Mouse (Mus musculus): ENCODE results near the gene Gtf3a. TPM values are rescaled to one million over a fixed set of nuclear protein-coding genes. Genes with fewer than 3 reads are reported as not detected.
"Not testable (repeated sequence)": the region's sequence is repeated elsewhere in the genome, so short reads cannot be mapped to it uniquely, and the experiment has no call there.

Gene Gtf3a
- polyA plus RNA-seq, 1 experiment from 2014 or later, result 85.5 TPM

DNA sequence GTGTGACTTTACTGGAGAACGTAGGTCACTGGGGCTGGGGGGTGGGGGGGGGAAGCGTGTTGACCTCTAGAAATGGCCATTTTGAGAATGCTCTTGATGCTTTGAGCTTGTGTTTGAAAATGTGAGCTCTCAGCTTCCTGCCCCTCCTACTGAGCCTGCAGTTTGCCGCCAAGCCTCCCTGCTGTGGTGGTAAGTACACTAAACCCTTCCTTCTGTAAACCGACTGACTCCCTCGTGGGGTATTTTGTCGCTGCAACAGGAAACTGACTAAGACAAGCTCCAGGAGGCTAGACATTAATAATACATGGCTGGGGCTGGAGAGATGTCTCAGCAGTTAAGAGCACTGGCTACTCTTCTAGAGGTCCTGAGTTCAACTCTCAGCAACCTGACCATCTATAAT lies 31.7 kb upstream of the Gtf3a start:
- Histone ChIP-seq H3K4me3 (no peak overlapping the region), H3K27me3 (replicated peaks) (peaks cover 7% of the 10 kb centered on the region; the same call in 1 of the 2 replicates), H3K4me2 (no peak overlapping the region), H3K9me3 (replicated peaks) (no peaks in the 10 kb centered on the region), H3K9ac (no peak overlapping the region), H3K4me1 (replicated peaks) (peaks cover 17% of the 10 kb centered on the region), H3K27ac (ENCODE audit: poor library complexity, severe bottlenecking) (no peak overlapping the region), H3K36me3 (no peaks in the 10 kb centered on the region)
- no peak for ATAC-seq (ENCODE audit: insufficient number of reproducible peaks, low FRiP score)
- 26% methylated on average over 6 of the region's 6 CpGs for WGBS

GRCm38 (mm10) chr5:146917357-146917756 lies 31.1 kb upstream of the Gtf3a start:
- not testable (repeated sequence) for H3K27ac ChIP-seq (ENCODE audit: poor library complexity, severe bottlenecking); H3K9ac ChIP-seq; H3K4me2 ChIP-seq; H3K36me3 ChIP-seq; ATAC-seq (ENCODE audit: insufficient number of reproducible peaks, low FRiP score); H3K4me3 ChIP-seq; H3K27me3 ChIP-seq (replicated peaks); H3K9me3 ChIP-seq (replicated peaks)
- 77% methylated on average over 6 of the region's 6 CpGs for WGBS
- peaks cover 14% of the 10 kb centered on the region for H3K4me1 ChIP-seq (replicated peaks)

DNA sequence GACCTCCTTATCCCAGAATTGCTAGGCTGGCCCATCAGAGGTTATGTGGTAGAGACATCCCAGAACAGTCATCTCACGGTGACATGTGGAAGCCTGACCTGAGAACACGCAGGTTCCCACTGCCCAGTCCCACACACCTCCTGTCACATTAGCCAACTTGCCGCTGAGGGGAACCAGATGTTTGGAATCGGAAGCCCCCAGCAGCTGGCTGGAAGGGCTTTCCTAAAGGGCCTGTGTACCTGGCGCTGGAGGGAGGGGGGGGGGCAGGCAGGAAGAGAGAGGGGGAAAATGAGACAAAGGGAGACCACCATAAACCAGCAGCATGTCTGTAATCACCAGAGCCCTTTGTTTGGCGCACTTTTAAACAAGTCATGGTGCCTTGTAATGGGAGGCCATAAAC lies 28.6 kb upstream of the Gtf3a start:
- Histone ChIP-seq H3K4me2 (peak overlapping the region; percentile 81), H3K4me3 (peak overlapping the region; percentile 41), H3K27ac (ENCODE audit: poor library complexity, severe bottlenecking) (no peak overlapping the region), H3K4me1 (replicated peaks) (peaks cover 13% of the 10 kb centered on the region), H3K9ac (no peak overlapping the region), H3K27me3 (replicated peaks) (no peaks in the 10 kb centered on the region), H3K9me3 (replicated peaks) (0 out of 2 replicates have a peak, but pooled peaks cover 3% of the 10 kb centered on the region), H3K36me3 (no peaks in the 10 kb centered on the region)
- ATAC-seq (ENCODE audit: insufficient number of reproducible peaks, low FRiP score), result no peak
- WGBS, result 7% methylated on average over 6 of the region's 6 CpGs

DNA sequence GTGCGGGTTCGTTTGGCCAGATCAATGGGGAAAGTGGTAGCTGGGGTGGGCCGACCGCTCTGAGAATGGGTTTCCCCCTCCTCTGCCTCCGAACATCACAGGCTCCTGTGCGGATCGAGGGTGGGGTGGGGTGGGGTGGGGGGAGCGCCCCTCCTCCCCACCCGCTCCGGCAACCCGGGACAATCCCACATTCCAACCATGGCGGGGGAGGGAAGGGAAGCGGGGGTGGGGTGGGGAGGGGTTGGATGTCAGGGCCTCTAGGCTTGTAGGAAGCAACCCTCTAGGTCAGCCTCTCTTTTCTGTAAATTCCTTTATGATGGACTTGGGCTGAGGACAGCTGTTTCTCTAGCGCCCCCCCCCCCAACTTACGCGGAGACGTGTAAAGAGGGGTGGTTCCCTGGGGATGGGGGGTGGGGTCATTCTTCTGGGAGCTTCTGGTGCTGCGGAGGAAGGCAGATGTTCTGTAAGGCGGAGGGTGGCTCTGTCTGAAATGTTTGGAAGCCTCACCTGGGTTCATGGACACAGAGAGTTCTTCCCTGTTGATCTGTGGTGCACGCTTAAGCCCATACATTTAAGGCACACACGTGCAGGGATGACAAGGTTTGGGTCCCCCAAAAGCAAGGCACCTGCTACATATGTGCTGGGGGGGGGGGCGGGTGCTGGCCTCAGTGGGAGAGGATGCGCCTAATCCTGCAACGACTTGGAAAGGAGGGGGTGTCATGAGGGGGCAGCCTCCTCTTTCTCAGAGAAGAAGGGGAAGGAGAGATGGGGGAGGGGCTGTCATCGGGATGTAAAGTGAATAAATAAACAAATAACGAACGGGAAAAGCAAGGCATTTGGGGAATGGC lies 27.9 kb upstream of the Gtf3a start:
- WGBS, result 3% methylated on average over 20 of the region's 27 CpGs
- H3K27ac ChIP-seq (ENCODE audit: poor library complexity, severe bottlenecking), result no peak overlapping the region
- no peak overlapping the region for H3K9ac ChIP-seq
- H3K36me3 ChIP-seq, result no peaks in the 10 kb centered on the region
- H3K27me3 ChIP-seq (replicated peaks), result no peaks in the 10 kb centered on the region
- peaks cover 13% of the 10 kb centered on the region for H3K4me1 ChIP-seq (replicated peaks)
- H3K4me3 ChIP-seq, result peak overlapping the region; percentile 41
- peak overlapping the region; percentile 81 for H3K4me2 ChIP-seq
- ATAC-seq (ENCODE audit: insufficient number of reproducible peaks, low FRiP score), result peak; percentile 39
- H3K9me3 ChIP-seq (replicated peaks), result 0 out of 2 replicates have a peak, but pooled peaks cover 3% of the 10 kb centered on the region

- H3K36me3 ChIP-seq, result no peaks in the 10 kb centered on the region
- 0 out of 2 replicates have a peak, but pooled peaks cover 3% of the 10 kb centered on the region for H3K9me3 ChIP-seq (replicated peaks)
- H3K27me3 ChIP-seq (replicated peaks), result no peaks in the 10 kb centered on the region
- WGBS, result 58% methylated on average over 8 of the region's 8 CpGs
- no peak overlapping the region for H3K4me3 ChIP-seq
- no peak overlapping the region for H3K9ac ChIP-seq
- no peak for ATAC-seq (ENCODE audit: insufficient number of reproducible peaks, low FRiP score)
- no peak overlapping the region for H3K27ac ChIP-seq (ENCODE audit: poor library complexity, severe bottlenecking)
- peak overlapping the region; percentile 81 for H3K4me2 ChIP-seq
- H3K4me1 ChIP-seq (replicated peaks), result peaks cover 13% of the 10 kb centered on the region
Measured at GRCm38 (mm10) chr5:146921224-146921623, 27.2 kb upstream of the Gtf3a start.

- no peak overlapping the region for H3K4me2 ChIP-seq
- H3K4me1 ChIP-seq (replicated peaks), result peaks cover 13% of the 10 kb centered on the region
- H3K9ac ChIP-seq, result no peak overlapping the region
- H3K4me3 ChIP-seq, result no peak overlapping the region
- no peaks in the 10 kb centered on the region for H3K36me3 ChIP-seq
- ATAC-seq (ENCODE audit: insufficient number of reproducible peaks, low FRiP score), result no peak
- H3K9me3 ChIP-seq (replicated peaks), result 0 out of 2 replicates have a peak, but pooled peaks cover 3% of the 10 kb centered on the region
- 61% methylated on average over 5 of the region's 5 CpGs for WGBS
- no peak overlapping the region for H3K27ac ChIP-seq (ENCODE audit: poor library complexity, severe bottlenecking)
- no peaks in the 10 kb centered on the region for H3K27me3 ChIP-seq (replicated peaks)
Measured at GRCm38 (mm10) chr5:146923547-146923946, 24.9 kb upstream of the Gtf3a start.

DNA sequence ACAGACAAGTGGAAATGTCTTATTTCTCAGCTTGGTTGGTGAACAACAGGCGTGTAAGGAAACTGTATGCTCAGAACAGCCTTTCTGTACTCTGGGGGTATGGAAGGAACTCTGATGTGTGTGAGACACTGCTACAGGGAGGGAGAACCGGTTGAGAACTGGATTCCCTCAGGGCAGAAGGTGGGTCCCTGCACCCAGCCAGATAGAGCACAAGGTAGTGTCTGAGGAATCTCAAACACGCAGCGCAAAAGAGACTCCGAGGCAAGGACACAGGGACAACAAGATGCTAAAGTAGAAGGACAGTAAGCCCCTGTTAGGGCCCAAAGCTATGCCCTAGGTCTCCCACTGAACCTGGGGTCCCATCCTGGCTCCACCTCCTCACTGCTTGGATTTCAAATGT lies 21.8 kb upstream of the Gtf3a start:
- Histone ChIP-seq H3K36me3 (no peaks in the 10 kb centered on the region), H3K4me2 (no peak overlapping the region), H3K4me3 (no peak overlapping the region), H3K9ac (no peak overlapping the region), H3K27me3 (replicated peaks) (no peaks in the 10 kb centered on the region), H3K9me3 (replicated peaks) (0 out of 2 replicates have a peak, but pooled peaks cover 3% of the 10 kb centered on the region), H3K4me1 (replicated peaks) (no peaks in the 10 kb centered on the region), H3K27ac (ENCODE audit: poor library complexity, severe bottlenecking) (no peak overlapping the region)
- no peak for ATAC-seq (ENCODE audit: insufficient number of reproducible peaks, low FRiP score)
- WGBS, result 85% methylated on average over 5 of the region's 5 CpGs

DNA sequence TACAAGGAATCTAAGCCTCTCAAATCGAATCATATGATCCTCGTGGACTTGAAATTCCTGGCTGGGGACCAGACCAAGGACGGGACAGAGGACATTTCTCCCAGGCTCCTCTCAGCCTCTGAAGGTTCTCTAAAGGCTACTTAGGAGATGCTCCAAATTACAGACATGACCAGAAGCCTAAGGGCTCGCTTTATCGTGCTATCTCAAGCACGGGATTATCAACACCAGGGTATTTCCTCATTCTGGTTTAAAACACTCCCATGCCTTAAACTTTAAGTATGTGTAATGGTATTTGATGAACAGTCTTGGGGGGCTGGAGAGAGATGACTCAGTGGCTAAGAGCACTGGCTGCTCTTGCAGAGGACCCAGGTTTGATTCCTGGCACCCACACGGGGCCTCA lies 17.0 kb upstream of the Gtf3a start:
- ATAC-seq (ENCODE audit: insufficient number of reproducible peaks, low FRiP score), result no peak
- no peaks in the 10 kb centered on the region for H3K9me3 ChIP-seq (replicated peaks)

DNA sequence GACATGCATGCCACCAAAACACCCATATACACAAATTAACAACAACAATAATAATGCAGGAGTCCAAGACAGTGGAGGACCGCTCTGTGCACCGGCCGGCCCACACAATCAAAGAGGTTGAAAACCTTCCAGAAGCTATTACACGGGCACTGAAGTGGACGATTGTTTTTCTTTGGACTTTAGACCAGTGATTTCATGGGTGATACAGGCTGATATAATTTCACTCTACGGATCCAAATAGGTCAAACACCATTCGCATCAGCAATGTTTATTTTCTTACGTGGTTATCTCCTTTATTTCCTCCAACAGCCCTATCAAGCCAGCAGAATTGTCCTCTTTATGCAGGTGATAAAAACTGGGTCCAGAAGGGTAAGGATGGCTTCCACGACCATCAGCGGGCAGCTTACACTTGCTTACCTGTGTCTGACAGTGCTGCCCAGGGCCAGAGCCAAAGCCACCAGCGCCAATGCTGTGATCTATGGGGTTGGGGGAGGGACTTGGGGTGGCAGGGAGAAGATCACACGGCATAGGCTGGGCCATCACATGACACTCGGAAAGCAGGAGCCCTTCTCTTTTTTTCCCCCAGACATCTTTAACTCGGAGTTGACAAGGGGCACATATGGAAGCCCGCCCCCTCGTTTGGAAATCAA lies 16.4 kb upstream of the Gtf3a start:
- Histone ChIP-seq H3K36me3 (no peaks in the 10 kb centered on the region), H3K4me1 (replicated peaks) (no peaks in the 10 kb centered on the region), H3K4me2 (no peak overlapping the region), H3K4me3 (no peak overlapping the region), H3K9ac (no peak overlapping the region), H3K9me3 (replicated peaks) (no peaks in the 10 kb centered on the region), H3K27ac (ENCODE audit: poor library complexity, severe bottlenecking) (no peak overlapping the region), H3K27me3 (replicated peaks) (no peaks in the 10 kb centered on the region; the same call in 1 of the 2 replicates)
- WGBS, result 60% methylated on average over 16 of the region's 16 CpGs
- no peak for ATAC-seq (ENCODE audit: insufficient number of reproducible peaks, low FRiP score)

More for the DNA sequence above, 17.0 kb upstream of the Gtf3a start:
- Histone ChIP-seq H3K27me3 (replicated peaks) (no peaks in the 10 kb centered on the region), H3K9ac (no peak overlapping the region), H3K36me3 (no peaks in the 10 kb centered on the region), H3K4me2 (no peak overlapping the region), H3K27ac (ENCODE audit: poor library complexity, severe bottlenecking) (no peak overlapping the region), H3K4me1 (replicated peaks) (no peaks in the 10 kb centered on the region), H3K4me3 (no peak overlapping the region)
- WGBS, result 79% methylated on average over 7 of the region's 7 CpGs

- no peak for ATAC-seq (ENCODE audit: insufficient number of reproducible peaks, low FRiP score)
- Histone ChIP-seq H3K27me3 (replicated peaks) (no peaks in the 10 kb centered on the region; the same call in 1 of the 2 replicates), H3K4me2 (no peak overlapping the region), H3K4me1 (replicated peaks) (no peaks in the 10 kb centered on the region), H3K27ac (ENCODE audit: poor library complexity, severe bottlenecking) (no peak overlapping the region), H3K9me3 (replicated peaks) (no peaks in the 10 kb centered on the region), H3K4me3 (no peak overlapping the region), H3K36me3 (no peaks in the 10 kb centered on the region), H3K9ac (no peak overlapping the region)
- WGBS, result 77% methylated on average over 12 of the region's 12 CpGs
Measured at GRCm38 (mm10) chr5:146933466-146933865, 15.0 kb upstream of the Gtf3a start.

All from heart, embryonic 12.5 days (tissue).